Mouse (Mus musculus) hindbrain, embryonic 10.5 days (tissue): ENCODE measurements around the gene Cdh13. TPM values are rescaled to one million over a fixed set of nuclear protein-coding genes. Genes with fewer than 3 reads are reported as not detected.
A peak's percentile ranks its signal among the peaks of the same experiment; 100 is the strongest.

Experiments used
- DNase-seq: peaks from one replicate; pipeline ENCODE4 v3.0.0-alpha.2; 2017; ENCODE audit warnings: low spot score
- H3K27ac ChIP-seq: fragments of 300-500 bp; sonication (generic); 2 replicates; pipeline ENCODE4 v1.5.1; 2016; ENCODE audit warnings: mild to moderate bottlenecking, moderate library complexity
- H3K27me3 ChIP-seq: fragments of 300-500 bp; sonication (generic); 2 replicates; pipeline ENCODE4 v1.6.1; 2016; ENCODE audit warnings: mild to moderate bottlenecking; ENCODE audit not compliant: poor library complexity, insufficient read depth, severe bottlenecking
- H3K36me3 ChIP-seq: fragments of 300-500 bp; sonication (generic); 2 replicates; pipeline ENCODE4 v1.6.1; 2016; ENCODE audit warnings: mild to moderate bottlenecking, moderate library complexity
- H3K4me1 ChIP-seq: fragments of 300-500 bp; sonication (generic); replicated peaks from 2 replicates; pipeline ENCODE4 v1.6.1; 2016; ENCODE audit warnings: mild to moderate bottlenecking
- H3K4me3 ChIP-seq: fragments of 300-500 bp; sonication (generic); 2 replicates; pipeline ENCODE4 v1.5.1; 2016; ENCODE audit warnings: mild to moderate bottlenecking, moderate library complexity
- H3K9me3 ChIP-seq: fragments of 300-500 bp; sonication (generic); 2 replicates; pipeline ENCODE4 v1.6.1; 2016; ENCODE audit warnings: mild to moderate bottlenecking, moderate library complexity
- WGBS: fragments of 180-500 bp; shearing (Covaris S2); methylation state at CpG from one replicate; pipeline ENCODE4 v1.1.7; 2016; 5-methylcytosine and 5-hydroxymethylcytosine counted together
- polyA plus RNA-seq: library from polyadenylated mRNA; unstranded; fragments of >200 nt; fragmentation: Nextera tagmentation; extraction: Ambion mirVana; gene quantifications from 2 replicates; pipeline ENCODE4 v1.2.1, GENCODE M21; 2016

The Cdh13 gene
- polyA plus RNA-seq, 1 experiment from 2014 or later, result 8.5 TPM

DNA sequence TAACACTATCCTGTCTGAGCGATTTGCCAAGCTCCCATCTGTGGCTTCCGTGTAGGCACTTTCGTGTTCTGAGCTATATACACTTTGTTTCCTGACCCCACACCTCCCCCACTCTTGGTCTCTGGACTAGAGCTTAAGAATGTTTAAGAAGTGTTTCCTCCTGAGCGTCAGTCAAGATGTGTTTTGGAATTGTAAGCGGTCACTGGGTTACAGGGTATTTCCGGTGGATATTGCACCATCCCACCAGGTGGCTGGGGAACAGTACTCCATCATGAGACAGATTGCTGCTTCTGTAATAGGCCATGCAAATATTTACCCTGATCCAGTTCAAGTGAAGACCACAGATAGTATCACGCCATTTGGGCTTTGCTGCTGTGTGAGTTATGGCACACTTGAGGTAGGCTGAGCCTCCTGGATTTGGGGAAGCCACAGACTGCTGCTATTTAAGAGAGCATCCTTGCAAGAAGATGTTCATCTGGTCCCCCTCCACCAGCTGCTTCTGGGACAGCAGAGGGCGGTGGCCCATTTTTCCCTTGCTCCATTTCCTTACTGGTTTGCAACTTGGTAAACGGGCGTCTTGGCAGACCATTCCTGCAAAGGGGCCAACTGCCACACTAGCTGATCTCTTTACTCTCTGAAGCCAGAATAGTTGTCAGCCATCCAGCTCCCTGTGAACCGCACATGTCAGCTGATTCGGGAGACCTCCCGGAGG is 234.7 kb downstream of the Cdh13 start:
- H3K4me3 ChIP-seq, result no peak overlapping the region
- H3K27me3 ChIP-seq, result no peaks in the 10 kb centered on the region
- WGBS, result 77% methylated on average over 13 of the region's 13 CpGs
- H3K9me3 ChIP-seq, result no peaks in the 10 kb centered on the region
- no peak overlapping the region for H3K27ac ChIP-seq
- no peaks in the 10 kb centered on the region for H3K4me1 ChIP-seq
- DNase-seq, result no peak
- no peaks in the 10 kb centered on the region for H3K36me3 ChIP-seq

DNA sequence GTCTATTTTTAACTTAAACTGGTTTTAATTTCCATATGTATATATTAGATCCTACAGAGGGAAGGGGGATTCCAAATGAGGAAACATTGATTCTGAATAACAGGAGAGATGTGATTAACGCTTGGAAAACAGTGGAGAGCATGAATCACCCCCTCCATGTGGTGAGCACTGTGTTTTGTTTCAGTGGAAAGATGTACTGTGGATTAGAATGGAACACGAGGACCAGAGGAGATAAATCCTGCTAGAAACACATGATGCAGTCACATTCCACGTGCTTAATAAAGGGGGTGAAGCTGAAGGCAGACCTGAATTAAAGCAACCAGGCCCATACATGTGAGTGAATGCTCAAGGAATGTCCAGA is 235.2 kb downstream of the Cdh13 start:
- H3K4me3 ChIP-seq, result no peak overlapping the region
- no peaks in the 10 kb centered on the region for H3K9me3 ChIP-seq
- no peak overlapping the region for H3K27ac ChIP-seq
- H3K27me3 ChIP-seq, result no peaks in the 10 kb centered on the region
- no peaks in the 10 kb centered on the region for H3K4me1 ChIP-seq
- H3K36me3 ChIP-seq, result no peaks in the 10 kb centered on the region
- WGBS, result 54% methylated on average over 3 of the region's 3 CpGs
- DNase-seq, result no peak

- H3K27me3 ChIP-seq, result no peaks in the 10 kb centered on the region
- no peak for DNase-seq
- no peak overlapping the region for H3K27ac ChIP-seq
- H3K4me1 ChIP-seq, result no peaks in the 10 kb centered on the region
- H3K9me3 ChIP-seq, result no peaks in the 10 kb centered on the region
- H3K36me3 ChIP-seq, result no peaks in the 10 kb centered on the region
- 95% methylated on average over 1 of the region's 1 CpGs for WGBS
- no peak overlapping the region for H3K4me3 ChIP-seq
These were observed 240.4 kb downstream of the Cdh13 start for GRCm38 (mm10) chr8:118523922-118524321.

- H3K27ac ChIP-seq, result no peak overlapping the region
- peak; percentile 26 for DNase-seq
- peaks cover 11% of the 10 kb centered on the region; the same call in 1 of the 2 replicates for H3K4me1 ChIP-seq
- peaks cover 80% of the 10 kb centered on the region for H3K27me3 ChIP-seq
- no peaks in the 10 kb centered on the region for H3K36me3 ChIP-seq
- no peaks in the 10 kb centered on the region for H3K9me3 ChIP-seq
- no peak overlapping the region for H3K4me3 ChIP-seq
- WGBS, result 54% methylated on average over 8 of the region's 8 CpGs
These were observed 255.5 kb downstream of the Cdh13 start for GRCm38 (mm10) chr8:118538816-118539558.

DNA sequence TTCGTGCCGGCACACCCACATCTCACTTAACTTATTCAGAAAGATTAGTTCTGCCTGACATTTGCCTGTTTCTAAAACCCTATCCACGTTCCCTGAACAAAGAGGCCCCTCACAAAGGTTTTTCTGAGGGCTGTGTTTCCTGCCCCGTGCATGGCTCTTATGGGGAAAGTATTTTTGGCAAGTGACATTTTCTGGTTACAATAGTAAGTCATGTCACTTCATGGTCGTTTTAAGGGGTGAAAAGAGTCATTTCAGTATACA is 256.0 kb downstream of the Cdh13 start:
- WGBS, result 20% methylated on average over 5 of the region's 5 CpGs
- no peaks in the 10 kb centered on the region for H3K9me3 ChIP-seq
- H3K36me3 ChIP-seq, result no peaks in the 10 kb centered on the region
- no peak overlapping the region for H3K27ac ChIP-seq
- H3K4me1 ChIP-seq, result peaks cover 11% of the 10 kb centered on the region; the same call in 1 of the 2 replicates
- H3K27me3 ChIP-seq, result peaks cover 80% of the 10 kb centered on the region
- H3K4me3 ChIP-seq, result no peak overlapping the region
- DNase-seq, result no peak

- DNase-seq, result no peak
- H3K27ac ChIP-seq, result no peak overlapping the region
- peaks cover 11% of the 10 kb centered on the region; the same call in 1 of the 2 replicates for H3K4me1 ChIP-seq
- H3K27me3 ChIP-seq, result peaks cover 80% of the 10 kb centered on the region
- H3K4me3 ChIP-seq, result no peak overlapping the region
- no peaks in the 10 kb centered on the region for H3K36me3 ChIP-seq
- no peaks in the 10 kb centered on the region for H3K9me3 ChIP-seq
- WGBS, result 65% methylated on average over 4 of the region's 4 CpGs
These were observed 256.4 kb downstream of the Cdh13 start for GRCm38 (mm10) chr8:118539941-118540340.

GRCm38 (mm10) chr8:118552397-118552796 is 268.9 kb downstream of the Cdh13 start:
- H3K4me1 ChIP-seq, result 0 out of 2 replicates have a peak, but pooled peaks cover 2% of the 10 kb centered on the region
- no peaks in the 10 kb centered on the region for H3K9me3 ChIP-seq
- no peaks in the 10 kb centered on the region for H3K36me3 ChIP-seq
- 90% methylated on average over 14 of the region's 14 CpGs for WGBS
- H3K27ac ChIP-seq, result no peak overlapping the region
- H3K27me3 ChIP-seq, result no peaks in the 10 kb centered on the region
- DNase-seq, result no peak
- H3K4me3 ChIP-seq, result no peak overlapping the region

DNA sequence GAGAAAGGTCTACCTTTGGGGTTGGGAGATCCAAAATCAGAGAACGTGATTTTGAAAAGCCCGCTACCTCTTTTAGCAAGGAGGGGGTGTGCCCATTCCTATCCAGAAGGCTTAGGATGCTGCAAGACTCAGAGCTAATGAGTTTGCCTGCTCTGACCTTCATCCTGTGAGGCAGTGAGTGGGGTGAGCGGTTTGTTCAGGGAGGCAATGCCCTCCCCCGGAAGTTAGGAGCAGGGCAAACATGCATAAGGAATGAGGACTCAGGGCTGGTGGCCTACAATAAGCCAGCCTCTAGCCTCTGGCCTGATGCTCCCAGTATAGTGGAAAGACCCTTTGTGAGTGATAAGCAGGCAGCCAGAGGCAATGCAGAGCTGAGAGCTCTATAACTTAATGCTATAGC is 269.3 kb downstream of the Cdh13 start:
- Histone ChIP-seq H3K9me3 (no peaks in the 10 kb centered on the region), H3K4me1 (0 out of 2 replicates have a peak, but pooled peaks cover 2% of the 10 kb centered on the region), H3K27me3 (no peaks in the 10 kb centered on the region), H3K36me3 (no peaks in the 10 kb centered on the region), H3K4me3 (no peak overlapping the region), H3K27ac (no peak overlapping the region)
- DNase-seq, result no peak
- WGBS, result 78% methylated on average over 4 of the region's 4 CpGs

GRCm38 (mm10) chr8:118564024-118564423 is 280.5 kb downstream of the Cdh13 start:
- peaks cover 6% of the 10 kb centered on the region for H3K4me1 ChIP-seq
- no peaks in the 10 kb centered on the region for H3K36me3 ChIP-seq
- no peak overlapping the region for H3K4me3 ChIP-seq
- H3K9me3 ChIP-seq, result no peaks in the 10 kb centered on the region
- H3K27ac ChIP-seq, result no peak overlapping the region
- DNase-seq, result no peak
- 77% methylated on average over 6 of the region's 6 CpGs for WGBS
- no peaks in the 10 kb centered on the region for H3K27me3 ChIP-seq

DNA sequence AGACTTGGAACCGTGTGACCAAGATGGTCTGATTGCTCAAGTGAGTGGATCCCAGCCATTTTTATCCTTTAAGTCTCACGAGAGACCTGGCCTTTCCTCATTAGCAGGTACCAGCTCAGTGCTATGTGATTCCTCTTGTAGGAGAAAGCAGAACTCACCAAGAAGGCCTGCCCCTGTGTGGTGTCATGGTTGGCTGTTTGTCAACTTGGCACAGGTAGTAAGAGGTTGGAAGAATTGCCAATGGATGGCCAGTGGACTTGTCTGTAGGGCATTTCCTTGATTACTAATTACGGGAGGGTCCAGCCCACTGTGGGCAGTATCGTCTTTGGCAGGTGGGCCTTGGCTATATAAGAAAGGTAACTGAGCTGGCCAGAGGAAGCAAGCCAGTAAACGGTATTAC is 281.7 kb downstream of the Cdh13 start:
- no peaks in the 10 kb centered on the region for H3K36me3 ChIP-seq
- H3K27me3 ChIP-seq, result no peaks in the 10 kb centered on the region
- no peak overlapping the region for H3K27ac ChIP-seq
- H3K4me1 ChIP-seq, result peaks cover 6% of the 10 kb centered on the region
- 94% methylated on average over 5 of the region's 5 CpGs for WGBS
- DNase-seq, result no peak
- no peaks in the 10 kb centered on the region for H3K9me3 ChIP-seq
- no peak overlapping the region for H3K4me3 ChIP-seq

GRCm38 (mm10) chr8:118565887-118566747 is 282.6 kb downstream of the Cdh13 start:
- Histone ChIP-seq H3K4me1 (peaks cover 6% of the 10 kb centered on the region), H3K36me3 (no peaks in the 10 kb centered on the region), H3K9me3 (no peaks in the 10 kb centered on the region), H3K27me3 (no peaks in the 10 kb centered on the region), H3K27ac (no peak overlapping the region), H3K4me3 (no peak overlapping the region)
- DNase-seq, result no peak
- WGBS, result 70% methylated on average over 6 of the region's 6 CpGs

DNA sequence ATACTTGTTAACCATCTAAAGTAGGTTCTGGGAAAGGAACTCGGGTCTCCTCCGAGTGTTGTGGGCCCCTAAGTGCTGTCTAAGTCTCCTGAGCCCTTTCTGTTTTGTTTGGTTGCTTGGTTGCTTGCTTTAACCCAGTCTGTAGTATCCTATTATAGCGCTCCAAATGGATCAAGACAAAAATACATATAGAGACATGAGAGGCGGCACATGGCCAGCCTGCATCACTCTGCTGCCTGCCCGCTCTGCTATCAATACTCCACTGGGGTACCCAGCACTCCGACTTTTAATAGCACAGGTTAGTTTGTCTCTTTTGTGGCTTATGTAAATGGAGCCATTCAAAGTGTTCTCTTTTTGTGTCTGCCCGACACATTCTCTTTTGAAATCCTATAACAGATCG is 285.8 kb downstream of the Cdh13 start:
- Histone ChIP-seq H3K4me3 (no peak overlapping the region), H3K9me3 (no peaks in the 10 kb centered on the region), H3K36me3 (no peaks in the 10 kb centered on the region), H3K27ac (no peak overlapping the region), H3K27me3 (no peaks in the 10 kb centered on the region), H3K4me1 (peaks cover 6% of the 10 kb centered on the region)
- WGBS, result 83% methylated on average over 8 of the region's 8 CpGs
- no peak for DNase-seq

GRCm38 (mm10) chr8:118581256-118581655 is 297.7 kb downstream of the Cdh13 start:
- Histone ChIP-seq H3K27me3 (no peaks in the 10 kb centered on the region), H3K4me1 (no peaks in the 10 kb centered on the region), H3K4me3 (no peak overlapping the region), H3K27ac (no peak overlapping the region), H3K9me3 (0 out of 2 replicates have a peak, but pooled peaks cover 7% of the 10 kb centered on the region), H3K36me3 (no peaks in the 10 kb centered on the region)
- DNase-seq, result no peak
- WGBS, result 78% methylated on average over 1 of the region's 1 CpGs
